Mouse (Mus musculus) forebrain, embryonic 14.5 days (tissue): ENCODE data around the gene Itga3. TPM values are rescaled to one million over a fixed set of nuclear protein-coding genes. Genes with fewer than 3 reads are reported as not detected.
A peak's percentile ranks its signal among the peaks of the same experiment; 100 is the strongest.

Experiments used
- ATAC-seq: fragments of 200-750 bp; cut with Nextera tagmentation; 2 replicates; pipeline ENCODE4 v1.8.0; 2017; ENCODE audit warnings: mild to moderate bottlenecking, moderate library complexity
- DNase-seq: peaks from one replicate; pipeline ENCODE4 v3.0.0-alpha.2; 2015; ENCODE audit warnings: low spot score
- H3K27ac ChIP-seq: fragments of 300-500 bp; sonication (generic); 2 replicates; pipeline ENCODE4 v1.5.1; 2014; ENCODE audit warnings: low read depth, mild to moderate bottlenecking, control low read depth, low read length, moderate library complexity
- H3K27me3 ChIP-seq: fragments of 300-500 bp; sonication (generic); replicated peaks from 2 replicates; pipeline ENCODE4 v1.6.1; 2014; ENCODE audit warnings: low read length, control low read depth, mixed read lengths; ENCODE audit not compliant: control insufficient read depth, insufficient read depth
- H3K36me3 ChIP-seq: fragments of 300-500 bp; sonication (generic); 2 replicates; pipeline ENCODE4 v1.6.1; 2014; ENCODE audit warnings: low read length, control low read depth; ENCODE audit not compliant: control insufficient read depth, insufficient read depth
- H3K4me1 ChIP-seq: fragments of 300-500 bp; sonication (generic); 2 replicates; pipeline ENCODE4 v1.6.1; 2014; ENCODE audit warnings: antibody characterized with exemption, low read length, control low read depth; ENCODE audit not compliant: control insufficient read depth, insufficient read depth
- H3K4me2 ChIP-seq: fragments of 300-500 bp; sonication (generic); 2 replicates; pipeline ENCODE4 v1.6.1; 2014; ENCODE audit warnings: mild to moderate bottlenecking, control low read depth, low read length
- H3K4me3 ChIP-seq: fragments of 300-500 bp; sonication (generic); 2 replicates; pipeline ENCODE4 v1.5.1; 2014; ENCODE audit warnings: low read depth, low read length, control low read depth
- H3K9ac ChIP-seq: fragments of 300-500 bp; sonication (generic); 2 replicates; pipeline ENCODE4 v1.6.1; 2014; ENCODE audit warnings: mild to moderate bottlenecking, low read length, control low read depth, moderate library complexity
- H3K9me3 ChIP-seq: fragments of 300-500 bp; sonication (generic); replicated peaks from 2 replicates; pipeline ENCODE4 v1.6.1; 2016; ENCODE audit warnings: low read length, control low read depth, mixed read lengths; ENCODE audit not compliant: control insufficient read depth
- WGBS: fragments of 180-500 bp; shearing (Covaris S2); extraction: QIAGEN DNeasy Blood & Tissue Kit; methylation state at CpG from one replicate; pipeline ENCODE4 v1.1.7; 2014; 5-methylcytosine and 5-hydroxymethylcytosine counted together
- polyA plus RNA-seq: library from polyadenylated mRNA; unstranded; fragments of >200 nt; fragmentation: Nextera tagmentation; extraction: Ambion mirVana; gene quantifications from 2 replicates; pipeline ENCODE4 v1.2.1, GENCODE M21; 2014

The Itga3 gene
- polyA plus RNA-seq, 1 experiment from 2014 or later = 4.1 TPM

- Histone ChIP-seq H3K27me3 (peaks cover 13% of the 10 kb centered on the region; the same call in 1 of the 2 replicates), H3K27ac (no peak overlapping the region)
- DNase-seq = peak; percentile 10
Measured at GRCm38 (mm10) chr11:95075197-95076040, 1.2 kb downstream of the Itga3 start.

DNA sequence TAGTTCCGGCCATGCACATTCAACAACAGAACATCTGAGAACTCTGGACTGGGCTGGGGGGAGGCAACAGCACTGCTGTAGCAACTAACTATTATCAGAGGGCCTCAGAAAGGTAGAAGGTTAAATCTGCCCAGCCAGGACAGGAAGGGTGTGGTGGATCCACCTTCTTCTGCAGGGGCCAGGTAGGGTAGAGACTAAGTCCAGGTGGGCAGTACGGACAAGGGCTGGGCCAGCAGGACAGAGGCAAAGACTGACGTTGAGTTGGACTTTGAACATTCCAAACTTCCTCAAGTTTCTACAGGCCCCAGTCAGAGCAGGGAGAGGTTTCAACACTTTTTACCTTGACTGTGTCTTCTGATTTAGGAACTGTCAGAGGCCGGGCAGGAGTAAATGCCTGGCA lies 1.9 kb downstream of the Itga3 start:
- DNase-seq (no peak), ATAC-seq (no peak)
- H3K36me3 ChIP-seq = no peaks in the 10 kb centered on the region
- no peak overlapping the region for H3K4me3 ChIP-seq
- no peak overlapping the region for H3K9ac ChIP-seq
- 0 out of 2 replicates have a peak, but pooled peaks cover 3% of the 10 kb centered on the region for H3K4me1 ChIP-seq
- H3K27me3 ChIP-seq = peaks cover 13% of the 10 kb centered on the region; the same call in 1 of the 2 replicates
- H3K27ac ChIP-seq = no peak overlapping the region
- 80% methylated on average over 4 of the region's 4 CpGs for WGBS
- no peaks in the 10 kb centered on the region for H3K9me3 ChIP-seq
- H3K4me2 ChIP-seq = peak overlapping the region; percentile 89; the same call in 1 of the 2 replicates

More at GRCm38 (mm10) chr11:95075197-95076040, 1.2 kb downstream of the Itga3 start:
- peak overlapping the region; percentile 68; the same call in 1 of the 2 replicates for H3K9ac ChIP-seq
- no peak for ATAC-seq
- H3K9me3 ChIP-seq = no peaks in the 10 kb centered on the region
- H3K4me1 ChIP-seq = 0 out of 2 replicates have a peak, but pooled peaks cover 3% of the 10 kb centered on the region
- WGBS = 6% methylated on average over 18 of the region's 19 CpGs
- peak overlapping the region; percentile 56 for H3K4me3 ChIP-seq
- no peaks in the 10 kb centered on the region for H3K36me3 ChIP-seq
- peak overlapping the region; percentile 89 for H3K4me2 ChIP-seq

- Histone ChIP-seq H3K4me1 (0 out of 2 replicates have a peak, but pooled peaks cover 3% of the 10 kb centered on the region), H3K27me3 (peaks cover 13% of the 10 kb centered on the region; the same call in 1 of the 2 replicates), H3K9ac (no peak overlapping the region), H3K27ac (no peak overlapping the region), H3K4me2 (no peak overlapping the region), H3K9me3 (no peaks in the 10 kb centered on the region), H3K36me3 (no peaks in the 10 kb centered on the region), H3K4me3 (no peak overlapping the region)
- DNase-seq = no peak
- WGBS = 81% methylated on average over 4 of the region's 4 CpGs
- no peak for ATAC-seq
Measured at GRCm38 (mm10) chr11:95073835-95074234, 2.8 kb downstream of the Itga3 start.

- H3K4me3 ChIP-seq = no peak overlapping the region
Measured at GRCm38 (mm10) chr11:95072804-95073203, 3.8 kb downstream of the Itga3 start.

DNA sequence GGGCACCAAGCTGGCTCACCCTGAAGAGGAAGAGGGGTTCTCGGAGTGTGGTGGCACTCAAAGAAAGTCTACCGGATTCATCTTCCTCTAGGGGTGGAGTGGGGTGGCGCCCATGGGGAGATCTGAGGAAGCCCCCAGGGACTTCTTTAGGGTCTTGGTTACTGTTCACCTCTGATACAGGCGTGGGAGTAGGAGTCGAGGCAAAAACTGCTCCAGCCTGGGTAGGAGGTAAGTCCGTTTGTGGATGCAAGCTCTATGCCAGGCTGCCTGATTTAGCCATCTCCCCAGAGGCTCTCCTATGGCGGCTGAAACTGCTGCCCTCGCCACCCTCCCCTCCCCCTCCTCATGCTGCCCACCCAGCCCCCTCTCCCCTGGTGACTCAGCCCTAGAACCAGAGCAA lies 4.5 kb downstream of the Itga3 start:
- 0 out of 2 replicates have a peak, but pooled peaks cover 3% of the 10 kb centered on the region for H3K4me1 ChIP-seq
- no peak overlapping the region for H3K9ac ChIP-seq
- H3K9me3 ChIP-seq = no peaks in the 10 kb centered on the region
- H3K27me3 ChIP-seq = peaks cover 6% of the 10 kb centered on the region; the same call in 1 of the 2 replicates
- ATAC-seq (no peak), DNase-seq (no peak)
- no peak overlapping the region for H3K27ac ChIP-seq
- no peaks in the 10 kb centered on the region for H3K36me3 ChIP-seq
- 74% methylated on average over 8 of the region's 8 CpGs for WGBS
- H3K4me3 ChIP-seq = no peak overlapping the region
- no peak overlapping the region for H3K4me2 ChIP-seq

More at GRCm38 (mm10) chr11:95072804-95073203, 3.8 kb downstream of the Itga3 start:
- no peaks in the 10 kb centered on the region for H3K9me3 ChIP-seq
- no peak for ATAC-seq
- H3K27me3 ChIP-seq = peaks cover 11% of the 10 kb centered on the region; the same call in 1 of the 2 replicates
- 64% methylated on average over 5 of the region's 5 CpGs for WGBS
- H3K4me2 ChIP-seq = no peak overlapping the region
- H3K4me1 ChIP-seq = 0 out of 2 replicates have a peak, but pooled peaks cover 3% of the 10 kb centered on the region
- no peak for DNase-seq
- H3K27ac ChIP-seq = no peak overlapping the region
- no peaks in the 10 kb centered on the region for H3K36me3 ChIP-seq
- H3K9ac ChIP-seq = no peak overlapping the region

GRCm38 (mm10) chr11:95071266-95071665 lies 5.3 kb downstream of the Itga3 start:
- no peak overlapping the region for H3K9ac ChIP-seq
- no peak overlapping the region for H3K4me2 ChIP-seq
- peak; percentile 34 for DNase-seq
- ATAC-seq = no peak
- 0 out of 2 replicates have a peak, but pooled peaks cover 3% of the 10 kb centered on the region for H3K4me1 ChIP-seq
- no peaks in the 10 kb centered on the region for H3K36me3 ChIP-seq
- H3K27me3 ChIP-seq = peaks cover 3% of the 10 kb centered on the region; the same call in 1 of the 2 replicates
- WGBS = 33% methylated on average over 7 of the region's 7 CpGs
- H3K9me3 ChIP-seq = no peaks in the 10 kb centered on the region
- no peak overlapping the region for H3K4me3 ChIP-seq
- H3K27ac ChIP-seq = no peak overlapping the region

DNA sequence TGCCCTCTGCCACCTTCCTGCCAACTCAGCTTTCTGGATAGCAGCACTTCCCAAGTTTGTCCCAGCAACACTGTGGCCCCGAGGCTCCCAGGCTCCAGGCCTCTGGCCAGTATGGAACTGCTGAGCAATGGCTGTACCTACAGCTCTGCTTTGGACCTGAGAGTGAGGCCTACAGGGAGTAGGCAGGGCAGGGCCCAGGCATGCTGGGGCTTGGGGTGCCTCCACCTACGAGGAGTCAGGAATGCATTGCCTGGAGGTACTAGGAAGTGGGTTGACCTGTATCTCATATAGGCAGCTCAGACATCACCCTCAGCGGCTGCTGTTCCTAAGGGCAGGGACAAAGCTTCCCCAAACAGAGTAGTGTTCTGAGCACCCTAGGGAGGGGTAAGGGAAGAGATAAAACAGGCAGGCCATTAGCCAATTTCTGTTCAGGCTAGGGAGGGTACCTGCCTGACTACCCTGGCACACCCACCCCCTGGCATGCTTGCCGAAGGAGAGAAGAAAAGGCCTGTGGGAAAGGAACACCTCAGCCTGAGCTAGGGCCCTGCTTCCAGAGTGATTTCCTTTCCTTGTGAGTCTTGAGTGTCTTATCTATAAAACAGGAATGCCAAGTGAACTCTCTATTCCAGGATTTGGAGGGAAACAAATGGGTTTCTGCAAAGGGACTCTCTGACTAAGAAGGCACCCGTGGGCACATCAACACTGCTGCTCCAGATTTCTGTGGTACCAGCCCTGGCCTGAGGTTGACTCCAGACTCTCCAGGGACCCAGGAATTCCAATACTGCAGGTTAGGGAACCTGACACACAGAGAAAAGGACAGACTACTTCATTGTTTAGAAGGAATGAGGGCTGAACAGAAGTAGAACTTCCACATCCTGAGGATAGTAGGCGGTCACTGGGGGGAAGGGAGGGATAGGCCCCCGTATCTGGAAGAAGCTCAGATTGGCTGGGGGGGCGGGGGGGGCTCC lies 6.2 kb downstream of the Itga3 start:
- Histone ChIP-seq H3K4me3 (no peak overlapping the region), H3K4me1 (0 out of 2 replicates have a peak, but pooled peaks cover under 1% of the 10 kb centered on the region), H3K27me3 (0 out of 2 replicates have a peak, but pooled peaks cover 3% of the 10 kb centered on the region), H3K9ac (no peak overlapping the region), H3K9me3 (no peaks in the 10 kb centered on the region), H3K4me2 (no peak overlapping the region), H3K36me3 (no peaks in the 10 kb centered on the region), H3K27ac (no peak overlapping the region)
- WGBS = 72% methylated on average over 8 of the region's 8 CpGs
- DNase-seq (no peak), ATAC-seq (no peak)

- no peak for ATAC-seq
- Histone ChIP-seq H3K4me1 (no peaks in the 10 kb centered on the region), H3K27me3 (no peaks in the 10 kb centered on the region), H3K4me2 (no peak overlapping the region), H3K36me3 (no peaks in the 10 kb centered on the region), H3K4me3 (no peak overlapping the region), H3K27ac (no peak overlapping the region), H3K9me3 (no peaks in the 10 kb centered on the region), H3K9ac (no peak overlapping the region)
- no peak for DNase-seq
- 88% methylated on average over 10 of the region's 10 CpGs for WGBS
Measured at GRCm38 (mm10) chr11:95069226-95069957, 7.2 kb downstream of the Itga3 start.
